Mouse (Mus musculus) gastrocnemius, postnatal 36 days (tissue): ENCODE results near the gene Olfr323. TPM values are rescaled to one million over a fixed set of nuclear protein-coding genes. Genes with fewer than 3 reads are reported as not detected.

ENCODE experiments used
- DNase-seq, 2 experiments: peaks; one replicate each; pipeline ENCODE4 v3.0.0; 2022
- intact Hi-C: fragments of 180-260 bp; cut with DNase I; formaldehyde crosslinking; loops from one replicate; pipeline ENCODE4 v1.15.1; 2025
- total RNA-seq, 2 experiments: library from RNA; stranded (reverse); gene quantifications; 2 replicates each; pipeline ENCODE4 v1.2.3; 2021

The Olfr323 gene
- total RNA-seq, 2 experiments from 2014 or later = not detected

DNA sequence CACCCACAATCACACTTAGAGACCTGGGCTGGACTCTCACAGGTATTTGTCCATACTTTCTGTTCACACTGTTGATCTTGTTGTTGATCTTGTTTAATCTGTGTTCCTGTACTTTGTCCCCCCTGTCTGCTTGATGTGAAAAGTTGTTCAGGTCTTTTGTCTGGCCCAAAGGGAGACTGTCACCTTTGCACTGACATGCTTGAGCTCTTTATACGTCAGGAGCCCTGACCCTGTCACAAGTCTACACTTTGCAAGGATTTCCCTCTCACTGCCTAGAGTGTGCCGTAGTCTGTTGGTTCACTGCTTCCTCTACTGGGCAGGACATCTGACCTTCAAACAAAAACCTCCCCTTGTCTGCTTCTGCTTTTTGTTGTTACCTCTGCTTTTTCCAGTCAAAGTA, 25.6 kb downstream of the Olfr323 start:
- intact Hi-C loops = no loop called here
- no peak for DNase-seq

- intact Hi-C loops = no loop called here
- DNase-seq = no peak
Measured at GRCm38 (mm10) chr11:58602800-58603560, 27.3 kb downstream of the Olfr323 start.

DNA sequence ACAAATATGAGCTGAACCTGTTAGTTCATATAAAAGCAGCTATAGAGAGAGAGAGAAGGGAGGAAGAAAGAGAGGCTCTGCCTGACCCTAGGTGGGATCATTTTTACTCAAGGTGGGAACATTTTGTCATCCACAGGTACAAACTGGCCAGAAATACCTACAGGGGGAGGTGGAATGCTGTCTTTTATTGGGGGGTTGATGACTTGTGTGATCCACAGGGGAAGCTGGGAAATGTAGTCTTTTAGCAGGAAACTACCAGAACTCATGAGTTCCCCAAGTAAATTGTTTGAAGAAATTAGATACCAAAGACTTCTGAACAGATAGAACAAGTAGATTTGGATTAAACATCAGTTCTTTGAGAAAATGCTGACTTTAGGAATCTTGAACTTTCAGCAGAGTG, 28.2 kb downstream of the Olfr323 start:
- intact Hi-C loops = no loop called here
- DNase-seq = no peak

DNA sequence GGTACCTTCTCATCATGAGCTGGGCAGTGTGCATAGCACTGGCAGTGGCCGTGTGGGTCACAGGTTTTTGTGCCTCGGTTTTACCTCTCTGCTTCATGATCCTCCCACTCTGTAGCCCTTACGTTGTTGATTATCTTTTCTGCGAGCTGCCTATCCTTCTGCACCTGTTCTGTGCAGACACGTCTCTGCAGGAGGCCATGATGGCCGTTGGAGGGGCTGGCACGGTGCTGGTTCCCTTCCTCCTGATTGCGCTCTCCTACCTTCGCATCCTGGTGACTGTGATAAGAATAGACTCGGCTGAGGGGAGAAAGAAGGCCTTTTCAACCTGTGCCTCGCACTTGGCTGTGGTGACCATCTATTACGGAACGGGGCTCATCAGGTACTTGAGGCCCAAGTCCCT, 32.5 kb downstream of the Olfr323 start:
- DNase-seq = no peak
- intact Hi-C loops = no loop called here

- DNase-seq = no peak
- intact Hi-C loops = no loop called here
Measured at GRCm38 (mm10) chr11:58594814-58595213, 35.5 kb downstream of the Olfr323 start, which contains the start of gene Olfr324. TSS of gene Olfr324 (plus strand) at chr11:58595114.

GRCm38 (mm10) chr11:58588620-58589250, 41.6 kb downstream of the Olfr323 start:
- intact Hi-C loops = no loop called here
- no peak for DNase-seq

GRCm38 (mm10) chr11:58587898-58588348, 42.4 kb downstream of the Olfr323 start:
- intact Hi-C loops = loop anchor here (2.0 kb wide), 1 partner anchor 185 kb away; no protein-coding TSS in a partner anchor
- peak; percentile 8 to 28 for DNase-seq

DNA sequence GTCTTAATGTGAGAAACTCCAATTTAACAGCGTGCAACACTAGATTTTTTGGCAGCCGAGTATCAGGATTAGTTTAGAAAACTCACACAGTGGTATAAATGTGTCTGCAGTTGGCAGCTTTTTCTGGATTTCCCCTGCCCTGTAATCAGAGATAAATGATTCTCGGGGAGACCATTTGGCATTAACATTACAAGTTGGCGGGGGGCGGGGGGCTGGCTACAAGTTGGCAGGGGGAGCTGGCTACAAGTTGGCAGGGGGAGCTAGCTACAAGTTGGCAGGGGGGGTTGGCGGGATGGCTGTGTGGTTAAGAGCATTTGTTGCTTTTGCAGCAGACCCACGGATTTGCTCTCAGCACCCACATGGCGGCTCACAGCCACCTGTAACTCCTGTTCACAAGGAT, 51.7 kb downstream of the Olfr323 start:
- intact Hi-C loops = no loop called here
- DNase-seq = no peak

DNA sequence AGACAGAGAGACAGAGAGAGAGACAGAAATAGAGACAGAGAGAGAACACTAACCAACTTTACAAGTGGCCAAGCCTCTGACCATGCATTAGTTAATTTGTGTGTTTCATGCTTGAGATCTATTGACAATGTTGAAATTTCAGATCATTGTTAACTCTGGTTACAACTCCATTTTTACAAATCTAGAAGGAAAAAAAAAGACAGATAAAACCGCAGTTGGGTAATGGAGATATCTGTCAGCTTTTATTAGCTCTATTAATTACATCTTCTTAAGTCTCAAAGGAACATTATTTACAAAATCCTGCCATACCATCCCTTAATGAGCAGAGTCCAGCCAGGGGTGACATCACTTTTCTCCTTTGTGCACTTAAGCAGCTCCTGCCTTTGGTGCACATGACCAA, 52.9 kb downstream of the Olfr323 start, which contains the start of gene Olfr325:
TSS of gene Olfr325 (plus strand) at position 301 of the 400 bp plus-strand sequence.
- intact Hi-C loops = no loop called here
- DNase-seq = no peak

Other genes with a start within 250 kb of the Olfr323 start
- gene 1810065E05Rik, start 209.4 kb downstream of the Olfr323 start, total RNA-seq = not detected
- gene Gm12253, start 197.9 kb downstream of the Olfr323 start, total RNA-seq = not detected
- not detected for gene Lypd9, start 177.6 kb downstream of the Olfr323 start, total RNA-seq
- not detected for gene Olfr30, start 168.2 kb downstream of the Olfr323 start, total RNA-seq
- not detected for gene Olfr332, start 137.9 kb downstream of the Olfr323 start, total RNA-seq
- gene Olfr331, start 127.9 kb downstream of the Olfr323 start, total RNA-seq = not detected
- gene Olfr330, start 95.7 kb downstream of the Olfr323 start, total RNA-seq = not detected
- not detected for gene Olfr329-ps, start 84.1 kb downstream of the Olfr323 start, total RNA-seq
- not detected for gene Olfr328, start 74.9 kb downstream of the Olfr323 start, total RNA-seq
- gene Olfr224, start 59.9 kb downstream of the Olfr323 start, total RNA-seq = not detected
- gene Olfr325, start 52.8 kb downstream of the Olfr323 start, total RNA-seq = not detected
- gene Olfr324, start 35.4 kb downstream of the Olfr323 start, total RNA-seq = not detected
- gene 2210407C18Rik, start 14.4 kb downstream of the Olfr323 start, total RNA-seq = not detected
- gene Trim58, start 10.0 kb upstream of the Olfr323 start, total RNA-seq = not detected
- gene Olfr322, start 28.3 kb upstream of the Olfr323 start, total RNA-seq = not detected
- not detected for gene Olfr320, start 50.6 kb upstream of the Olfr323 start, total RNA-seq
- not detected for gene Olfr319, start 68.7 kb upstream of the Olfr323 start, total RNA-seq
- gene Olfr318, start 93.5 kb upstream of the Olfr323 start, total RNA-seq = not detected
- gene Olfr317, start 108.7 kb upstream of the Olfr323 start, total RNA-seq = not detected
- not detected for gene Olfr316, start 122.2 kb upstream of the Olfr323 start, total RNA-seq
- not detected for gene Olfr315, start 142.7 kb upstream of the Olfr323 start, total RNA-seq
- gene Olfr314, start 152.5 kb upstream of the Olfr323 start, total RNA-seq = not detected
- not detected for gene Fam183b, start 171.5 kb upstream of the Olfr323 start, total RNA-seq
- not detected for gene Olfr313, start 184.5 kb upstream of the Olfr323 start, total RNA-seq
- not detected for gene Olfr312, start 198.7 kb upstream of the Olfr323 start, total RNA-seq
- not detected for gene Olfr311, start 208.8 kb upstream of the Olfr323 start, total RNA-seq
- 1 to 10 TPM in 1 of 2 experiments, under 1 TPM in 1; 0.69 to 1.1 TPM for gene Gm12258, start 216.7 kb upstream of the Olfr323 start, total RNA-seq
- 1 to 10 TPM in 1 of 2 experiments, under 1 TPM in 1; 0.74 to 1.2 TPM for gene 2810021J22Rik, start 236.7 kb upstream of the Olfr323 start, total RNA-seq